In genomic region chr9:37567454-37567853, GRCm38 (mm10) we compare ENCODE assay signal across 11 mouse cellular contexts. TPM values are rescaled to one million over a fixed set of nuclear protein-coding genes. Genes with fewer than 3 reads are reported as not detected.
DNase-seq lines count a peak whose midpoint lies in the region; ATAC-seq and TF ChIP-seq lines count a peak whose summit lies in the region.
"Had no signal": no experiment of that assay in that cellular context is flagged by ENCODE, and none has a peak within 500 bp of the region (broad histone marks: within the 10 kb centered on the region; RNA-seq: fewer than 3 reads in every experiment).

No protein-coding gene starts in this region.

- H3K36me3 ChIP-seq in embryonic facial prominence, embryonic 13.5 days, result no peaks in the 10 kb centered on the region
- H3K36me3 ChIP-seq in embryonic facial prominence, embryonic 10.5 days (replicated peaks), result no peaks in the 10 kb centered on the region
- no peaks in the 10 kb centered on the region for H3K36me3 ChIP-seq in kidney, postnatal 0 days (ENCODE audit: insufficient read depth, low read length)
- H3K36me3 ChIP-seq in embryonic facial prominence, embryonic 14.5 days (ENCODE audit: control insufficient read depth, insufficient read depth, low read length), result no peaks in the 10 kb centered on the region
- H3K36me3 ChIP-seq in liver, embryonic 14.5 days (replicated peaks; ENCODE audit: control insufficient read depth, insufficient read depth, low read depth), result no peaks in the 10 kb centered on the region
- no peaks in the 10 kb centered on the region for H3K36me3 ChIP-seq in forebrain, embryonic 14.5 days (ENCODE audit: control insufficient read depth, insufficient read depth, low read length)
- H3K36me3 ChIP-seq: forebrain, embryonic 12.5 days had no signal

- no peak for TF ChIP-seq CTCF in kidney, postnatal 0 days (IDR thresholded peaks at IDR 0.05; ENCODE audit: low read depth)
- no peak for TF ChIP-seq CTCF in liver, embryonic 14.5 days (IDR thresholded peaks at IDR 0.05; ENCODE audit: low read depth)

- no peak for TF ChIP-seq EP300 in liver, embryonic 14.5 days (IDR thresholded peaks at IDR 0.05; ENCODE audit: low read depth)

- H3K4me2 ChIP-seq in embryonic facial prominence, embryonic 13.5 days, result 0 out of 2 replicates have a peak overlapping the region, but pooled peaks have one; percentile 16
- peak overlapping the region; percentile 45; the same call in 1 of the 2 replicates for H3K4me2 ChIP-seq in kidney, postnatal 0 days (ENCODE audit: low read length)
- no peak overlapping the region for H3K4me2 ChIP-seq in embryonic facial prominence, embryonic 14.5 days (ENCODE audit: low read depth, low read length)
- H3K4me2 ChIP-seq in liver, embryonic 14.5 days (ENCODE audit: low read depth), result peak overlapping the region; percentile 44
- H3K4me2 ChIP-seq in forebrain, embryonic 14.5 days (ENCODE audit: low read length), result no peak overlapping the region
- H3K4me2 ChIP-seq: forebrain, embryonic 12.5 days had no signal

- peaks cover 13% of the 10 kb centered on the region for H3K4me1 ChIP-seq in embryonic facial prominence, embryonic 13.5 days
- H3K4me1 ChIP-seq in embryonic facial prominence, embryonic 10.5 days, result peaks cover 15% of the 10 kb centered on the region
- peaks cover 21% of the 10 kb centered on the region for H3K4me1 ChIP-seq in kidney, postnatal 0 days (replicated peaks; ENCODE audit: insufficient read depth, low read length)
- peaks cover 8% of the 10 kb centered on the region; the same call in 1 of the 2 replicates for H3K4me1 ChIP-seq in embryonic facial prominence, embryonic 14.5 days (ENCODE audit: control insufficient read depth, insufficient read depth, low read length)
- peaks cover 42 to 67% of the 10 kb centered on the region in 2 experiments for H3K4me1 ChIP-seq in liver, embryonic 14.5 days (replicated peaks; ENCODE audit: control insufficient read depth in 2 of 2, insufficient read depth in 2 of 2, low read length in 1 of 2)
- H3K4me1 ChIP-seq in forebrain, embryonic 14.5 days (ENCODE audit: control insufficient read depth, insufficient read depth, low read length), result peaks cover 7% of the 10 kb centered on the region; the same call in 1 of the 2 replicates

- H3K27ac ChIP-seq in embryonic facial prominence, embryonic 13.5 days, result no peak overlapping the region
- no peak overlapping the region for H3K27ac ChIP-seq in embryonic facial prominence, embryonic 10.5 days (replicated peaks)
- H3K27ac ChIP-seq in kidney, postnatal 0 days, result no peak overlapping the region
- no peak overlapping the region for H3K27ac ChIP-seq in embryonic facial prominence, embryonic 14.5 days (replicated peaks; ENCODE audit: low read depth, low read length)
- no peak overlapping the region for H3K27ac ChIP-seq in liver, embryonic 14.5 days
- H3K27ac ChIP-seq in forebrain, embryonic 14.5 days (ENCODE audit: low read depth, low read length), result no peak overlapping the region
- H3K27ac ChIP-seq: forebrain, embryonic 12.5 days had no signal

- no peak overlapping the region for H3K9ac ChIP-seq in embryonic facial prominence, embryonic 13.5 days
- 0 out of 2 replicates have a peak overlapping the region, but pooled peaks have one; percentile 0 for H3K9ac ChIP-seq in kidney, postnatal 0 days (ENCODE audit: low read depth, low read length)
- H3K9ac ChIP-seq in embryonic facial prominence, embryonic 14.5 days (ENCODE audit: low read depth, low read length), result no peak overlapping the region
- H3K9ac ChIP-seq in liver, embryonic 14.5 days (replicated peaks), result no peak overlapping the region
- no peak overlapping the region for H3K9ac ChIP-seq in forebrain, embryonic 14.5 days (ENCODE audit: low read length)
- H3K9ac ChIP-seq: forebrain, embryonic 12.5 days had no signal

- WGBS in embryonic facial prominence, embryonic 13.5 days, result 49% methylated on average over 5 of the region's 5 CpGs
- 55% methylated on average over 5 of the region's 5 CpGs for WGBS in embryonic facial prominence, embryonic 10.5 days
- WGBS in kidney, postnatal 0 days, result 25% methylated on average over 5 of the region's 5 CpGs
- 45% methylated on average over 5 of the region's 5 CpGs for WGBS in embryonic facial prominence, embryonic 14.5 days
- 17% methylated on average over 5 of the region's 5 CpGs for WGBS in liver, embryonic 14.5 days (ENCODE audit: insufficient replicate concordance)
- WGBS in forebrain, embryonic 14.5 days, result 56% methylated on average over 5 of the region's 5 CpGs

- DNase-seq in embryonic facial prominence, embryonic 10.5 days (ENCODE audit: low spot score), result no peak
- no peak for DNase-seq in kidney, postnatal 0 days (ENCODE audit: low spot score)
- DNase-seq in kidney, postnatal 14 days, result no peak
- no peak for DNase-seq in embryonic facial prominence, embryonic 14.5 days (ENCODE audit: low spot score)
- no peak for DNase-seq in liver, embryonic 14.5 days (ENCODE audit: low read depth in 3 of 3, low spot score in 3 of 3)
- DNase-seq in forebrain, embryonic 14.5 days (ENCODE audit: low spot score), result no peak
- no peak for DNase-seq in thymus, adult 18-20 months
- DNase-seq: thymus, adult 2 months had no signal

- H3K4me3 ChIP-seq in embryonic facial prominence, embryonic 13.5 days, result no peak overlapping the region
- H3K4me3 ChIP-seq in embryonic facial prominence, embryonic 10.5 days, result no peak overlapping the region
- H3K4me3 ChIP-seq in kidney, postnatal 0 days (replicated peaks; ENCODE audit: low read depth, low read length), result no peak overlapping the region
- H3K4me3 ChIP-seq in embryonic facial prominence, embryonic 14.5 days (ENCODE audit: low read depth, low read length), result no peak overlapping the region
- H3K4me3 ChIP-seq in liver, embryonic 14.5 days (ENCODE audit: insufficient read depth in 1 of 2, low read depth in 2 of 2, low read length in 2 of 2), result no peak overlapping the region
- H3K4me3 ChIP-seq in forebrain, embryonic 14.5 days (ENCODE audit: low read depth, low read length), result no peak overlapping the region
- H3K4me3 ChIP-seq: forebrain, embryonic 12.5 days had no signal

- H3K9me3 ChIP-seq in embryonic facial prominence, embryonic 13.5 days, result no peaks in the 10 kb centered on the region
- no peaks in the 10 kb centered on the region for H3K9me3 ChIP-seq in embryonic facial prominence, embryonic 10.5 days
- no peaks in the 10 kb centered on the region for H3K9me3 ChIP-seq in kidney, postnatal 0 days (replicated peaks; ENCODE audit: low read length)
- H3K9me3 ChIP-seq in embryonic facial prominence, embryonic 14.5 days (ENCODE audit: control insufficient read depth, low read length), result no peaks in the 10 kb centered on the region
- no peaks in the 10 kb centered on the region for H3K9me3 ChIP-seq in liver, embryonic 14.5 days (ENCODE audit: control insufficient read depth, low read length)
- H3K9me3 ChIP-seq in forebrain, embryonic 14.5 days (replicated peaks; ENCODE audit: control insufficient read depth, low read length), result no peaks in the 10 kb centered on the region
- H3K9me3 ChIP-seq: forebrain, embryonic 12.5 days had no signal

- H3K27me3 ChIP-seq in embryonic facial prominence, embryonic 13.5 days, result 0 out of 2 replicates have a peak, but pooled peaks cover 2% of the 10 kb centered on the region
- 0 out of 2 replicates have a peak, but pooled peaks cover 11% of the 10 kb centered on the region for H3K27me3 ChIP-seq in embryonic facial prominence, embryonic 10.5 days (replicated peaks; ENCODE audit: low read depth, poor library complexity, severe bottlenecking)
- H3K27me3 ChIP-seq in kidney, postnatal 0 days (ENCODE audit: insufficient read depth, low read length), result no peaks in the 10 kb centered on the region
- no peaks in the 10 kb centered on the region for H3K27me3 ChIP-seq in embryonic facial prominence, embryonic 14.5 days (replicated peaks; ENCODE audit: control insufficient read depth, insufficient read depth, low read length)
- H3K27me3 ChIP-seq in liver, embryonic 14.5 days (ENCODE audit: control insufficient read depth, insufficient read depth, low read length), result no peaks in the 10 kb centered on the region
- no peaks in the 10 kb centered on the region for H3K27me3 ChIP-seq in forebrain, embryonic 14.5 days (replicated peaks; ENCODE audit: control insufficient read depth, insufficient read depth, low read length)
- H3K27me3 ChIP-seq: forebrain, embryonic 12.5 days had no signal

- ATAC-seq in embryonic facial prominence, embryonic 13.5 days (ENCODE audit: insufficient number of reproducible peaks, insufficient read depth, low FRiP score, low TSS enrichment, low read depth), result no peak
- ATAC-seq in kidney, postnatal 0 days (replicated peaks; ENCODE audit: low FRiP score, low read depth), result no peak
- ATAC-seq in embryonic facial prominence, embryonic 14.5 days (ENCODE audit: low read depth), result 0 out of 2 replicates have a peak, but pooled peaks have one; percentile 44
- peak; percentile 58; the same call in 1 of the 2 replicates for ATAC-seq in liver, embryonic 14.5 days (ENCODE audit: insufficient read depth)
- no peak for ATAC-seq in forebrain, embryonic 14.5 days

RNA-seq across cellular contexts. Expression of gene Siae, which starts 12.0 kb away (rescaled TPM):
- 9.5 and 10.0 TPM in 2 replicates for polyA plus RNA-seq in embryonic facial prominence, embryonic 13.5 days (2015; fragmentation: Nextera tagmentation; extraction: Ambion mirVana)
- polyA plus RNA-seq in embryonic facial prominence, embryonic 10.5 days (2016; fragmentation: Nextera tagmentation; extraction: Ambion mirVana), result 3.7 and 4.8 TPM in 2 replicates
- polyA plus RNA-seq in kidney, postnatal 0 days (2015; fragmentation: Nextera tagmentation; extraction: Ambion mirVana), result 10.2 and 10.6 TPM in 2 replicates
- 13.4 and 13.9 TPM in 2 replicates for polyA plus RNA-seq in embryonic facial prominence, embryonic 14.5 days (2014; fragmentation: Nextera tagmentation; extraction: Ambion mirVana)
- polyA plus RNA-seq in liver, embryonic 14.5 days (2012; rRNA removed), result 2.2 TPM in 2 replicates
- polyA plus RNA-seq in liver, embryonic 14.5 days (2014; fragmentation: Nextera tagmentation; extraction: Ambion mirVana), result 5.7 and 6.0 TPM in 2 replicates
- 8.5 and 10.5 TPM in 2 replicates for polyA plus RNA-seq in forebrain, embryonic 14.5 days (2014; fragmentation: Nextera tagmentation; extraction: Ambion mirVana)

RNA-seq across cellular contexts. Expression of gene Nrgn, which starts 14.8 kb away (rescaled TPM):
- polyA plus RNA-seq in embryonic facial prominence, embryonic 13.5 days (2015; fragmentation: Nextera tagmentation; extraction: Ambion mirVana), result 8.6 and 10.3 TPM in 2 replicates
- polyA plus RNA-seq in embryonic facial prominence, embryonic 10.5 days (2016; fragmentation: Nextera tagmentation; extraction: Ambion mirVana), result 0.48 and 1.0 TPM in 2 replicates
- 3.3 and 3.6 TPM in 2 replicates for polyA plus RNA-seq in kidney, postnatal 0 days (2015; fragmentation: Nextera tagmentation; extraction: Ambion mirVana)
- 7.0 and 8.8 TPM in 2 replicates for polyA plus RNA-seq in embryonic facial prominence, embryonic 14.5 days (2014; fragmentation: Nextera tagmentation; extraction: Ambion mirVana)
- 5.4 and 7.1 TPM in 2 replicates for polyA plus RNA-seq in liver, embryonic 14.5 days (2012; rRNA removed)
- polyA plus RNA-seq in liver, embryonic 14.5 days (2014; fragmentation: Nextera tagmentation; extraction: Ambion mirVana), result 5.4 and 7.6 TPM in 2 replicates
- polyA plus RNA-seq in forebrain, embryonic 14.5 days (2014; fragmentation: Nextera tagmentation; extraction: Ambion mirVana), result 7.4 and 14.8 TPM in 2 replicates

RNA-seq across cellular contexts. Expression of gene Vsig2, which starts 28.4 kb away (rescaled TPM):
- 1.5 and 1.6 TPM in 2 replicates for polyA plus RNA-seq in embryonic facial prominence, embryonic 13.5 days (2015; fragmentation: Nextera tagmentation; extraction: Ambion mirVana)
- polyA plus RNA-seq in embryonic facial prominence, embryonic 10.5 days (2016; fragmentation: Nextera tagmentation; extraction: Ambion mirVana), result 0.59 and 0.78 TPM in 2 replicates
- 4.2 and 5.5 TPM in 2 replicates for polyA plus RNA-seq in kidney, postnatal 0 days (2015; fragmentation: Nextera tagmentation; extraction: Ambion mirVana)
- polyA plus RNA-seq in embryonic facial prominence, embryonic 14.5 days (2014; fragmentation: Nextera tagmentation; extraction: Ambion mirVana), result 1.2 and 1.5 TPM in 2 replicates
- polyA plus RNA-seq in liver, embryonic 14.5 days (2012; rRNA removed), result 0.70 and 0.81 TPM in 2 replicates
- polyA plus RNA-seq in liver, embryonic 14.5 days (2014; fragmentation: Nextera tagmentation; extraction: Ambion mirVana), result 0.36 TPM in 1 of 2 replicates, not detected in the other
- polyA plus RNA-seq in forebrain, embryonic 14.5 days (2014; fragmentation: Nextera tagmentation; extraction: Ambion mirVana), result 0.82 TPM in 1 of 2 replicates, not detected in the other
- polyA plus RNA-seq: neural tube, embryonic 11.5 days had no signal

RNA-seq across cellular contexts. Expression of gene Esam, which starts 39.6 kb away (rescaled TPM):
- 39.5 and 41.7 TPM in 2 replicates for polyA plus RNA-seq in embryonic facial prominence, embryonic 13.5 days (2015; fragmentation: Nextera tagmentation; extraction: Ambion mirVana)
- polyA plus RNA-seq in embryonic facial prominence, embryonic 10.5 days (2016; fragmentation: Nextera tagmentation; extraction: Ambion mirVana), result 27.0 and 27.5 TPM in 2 replicates
- 68.5 and 70.7 TPM in 2 replicates for polyA plus RNA-seq in kidney, postnatal 0 days (2015; fragmentation: Nextera tagmentation; extraction: Ambion mirVana)
- polyA plus RNA-seq in embryonic facial prominence, embryonic 14.5 days (2014; fragmentation: Nextera tagmentation; extraction: Ambion mirVana), result 52.0 and 54.0 TPM in 2 replicates
- 6.5 and 7.3 TPM in 2 replicates for polyA plus RNA-seq in liver, embryonic 14.5 days (2012; rRNA removed)
- polyA plus RNA-seq in liver, embryonic 14.5 days (2014; fragmentation: Nextera tagmentation; extraction: Ambion mirVana), result 9.9 and 10.7 TPM in 2 replicates
- 32.9 and 44.0 TPM in 2 replicates for polyA plus RNA-seq in forebrain, embryonic 14.5 days (2014; fragmentation: Nextera tagmentation; extraction: Ambion mirVana)

RNA-seq across cellular contexts. Expression of gene Spa17, which starts 46.1 kb away (rescaled TPM):
- polyA plus RNA-seq in embryonic facial prominence, embryonic 13.5 days (2015; fragmentation: Nextera tagmentation; extraction: Ambion mirVana), result 6.5 and 10.2 TPM in 2 replicates
- 8.0 and 9.2 TPM in 2 replicates for polyA plus RNA-seq in embryonic facial prominence, embryonic 10.5 days (2016; fragmentation: Nextera tagmentation; extraction: Ambion mirVana)
- 10.7 and 12.3 TPM in 2 replicates for polyA plus RNA-seq in kidney, postnatal 0 days (2015; fragmentation: Nextera tagmentation; extraction: Ambion mirVana)
- 6.9 and 10.2 TPM in 2 replicates for polyA plus RNA-seq in embryonic facial prominence, embryonic 14.5 days (2014; fragmentation: Nextera tagmentation; extraction: Ambion mirVana)
- 0.56 and 1.3 TPM in 2 replicates for polyA plus RNA-seq in liver, embryonic 14.5 days (2012; rRNA removed)
- 2.6 and 2.7 TPM in 2 replicates for polyA plus RNA-seq in liver, embryonic 14.5 days (2014; fragmentation: Nextera tagmentation; extraction: Ambion mirVana)
- 11.0 and 12.6 TPM in 2 replicates for polyA plus RNA-seq in forebrain, embryonic 14.5 days (2014; fragmentation: Nextera tagmentation; extraction: Ambion mirVana)

Comparison
In these comparisons a context has a peak if more than half of its experiments do, and no peak if none do; other contexts are left out.
1. ATAC-seq: peak in embryonic facial prominence, embryonic 14.5 days (single experiment) and liver, embryonic 14.5 days (single experiment); none in embryonic facial prominence, embryonic 13.5 days (single experiment), kidney, postnatal 0 days (single experiment) and forebrain, embryonic 14.5 days (single experiment).
2. H3K4me2 ChIP-seq: peak in embryonic facial prominence, embryonic 13.5 days (single experiment), kidney, postnatal 0 days (single experiment) and liver, embryonic 14.5 days (single experiment); none in embryonic facial prominence, embryonic 14.5 days (single experiment) and forebrain, embryonic 14.5 days (single experiment).